Mouse (Mus musculus) midbrain, embryonic 14.5 days (tissue): ENCODE data around the gene Mroh2a. TPM values are rescaled to one million over a fixed set of nuclear protein-coding genes. Genes with fewer than 3 reads are reported as not detected.
A peak's percentile ranks its signal among the peaks of the same experiment; 100 is the strongest.

Experiments
- ATAC-seq: fragments of 200-750 bp; cut with Nextera tagmentation; 2 replicates; pipeline ENCODE4 v1.8.0; 2017; ENCODE audit warnings: moderate number of reproducible peaks, moderate library complexity; ENCODE audit not compliant: low FRiP score, low TSS enrichment
- DNase-seq: peaks from one replicate; pipeline ENCODE4 v3.0.0-alpha.2; 2015
- H3K27ac ChIP-seq: fragments of 300-500 bp; sonication (generic); replicated peaks from 2 replicates; pipeline ENCODE4 v1.5.1; 2014; ENCODE audit warnings: mild to moderate bottlenecking, low read depth, low read length, moderate library complexity
- H3K27me3 ChIP-seq: fragments of 300-500 bp; sonication (generic); 2 replicates; pipeline ENCODE4 v1.6.1; 2014; ENCODE audit warnings: low read length, control low read depth, mixed read lengths; ENCODE audit not compliant: control insufficient read depth, insufficient read depth
- H3K36me3 ChIP-seq: fragments of 300-500 bp; sonication (generic); 2 replicates; pipeline ENCODE4 v1.6.1; 2014; ENCODE audit warnings: low read length, control low read depth; ENCODE audit not compliant: control insufficient read depth, insufficient read depth
- H3K4me1 ChIP-seq: fragments of 300-500 bp; sonication (generic); 2 replicates; pipeline ENCODE4 v1.6.1; 2014; ENCODE audit warnings: mild to moderate bottlenecking, antibody characterized with exemption, low read length, control low read depth; ENCODE audit not compliant: control insufficient read depth, insufficient read depth
- H3K4me2 ChIP-seq: fragments of 300-500 bp; sonication (generic); 2 replicates; pipeline ENCODE4 v1.6.1; 2014; ENCODE audit warnings: mild to moderate bottlenecking, low read length, moderate library complexity
- H3K4me3 ChIP-seq: fragments of 300-500 bp; sonication (generic); replicated peaks from 2 replicates; pipeline ENCODE4 v1.5.1; 2014; ENCODE audit warnings: low read depth, low read length
- H3K9ac ChIP-seq: fragments of 300-500 bp; sonication (generic); replicated peaks from 2 replicates; pipeline ENCODE4 v1.6.1; 2014; ENCODE audit warnings: mild to moderate bottlenecking, low read length, moderate library complexity
- H3K9me3 ChIP-seq: fragments of 300-500 bp; sonication (generic); 2 replicates; pipeline ENCODE4 v1.6.1; 2016; ENCODE audit warnings: low read length, control low read depth, mixed read lengths; ENCODE audit not compliant: control insufficient read depth
- WGBS: fragments of 180-500 bp; shearing (Covaris S2); extraction: QIAGEN DNeasy Blood & Tissue Kit; methylation state at CpG from one replicate; pipeline ENCODE4 v1.1.7; 2014; 5-methylcytosine and 5-hydroxymethylcytosine counted together
- polyA plus RNA-seq: library from polyadenylated mRNA; unstranded; fragments of >200 nt; fragmentation: Nextera tagmentation; extraction: Ambion mirVana; gene quantifications from 2 replicates; pipeline ENCODE4 v1.2.1, GENCODE M21; 2014

Mroh2a gene
- polyA plus RNA-seq, 1 experiment from 2014 or later = 1.8 TPM

GRCm38 (mm10) chr1:88205294-88205922 is 21.4 kb upstream of the Mroh2a start, which contains the start of gene Dnajb3:
Dnajb3 (minus strand) TSS chr1:88205782.
- DNase-seq (peak; percentile 96), ATAC-seq (peak; percentile 99)
- Histone ChIP-seq H3K27ac (peak within 1 kb of the TSS; percentile 52; the same call in 1 of the 2 replicates), H3K4me2 (peak within 1 kb of the TSS; percentile 72), H3K27me3 (no peaks in the 10 kb centered on the region), H3K4me3 (peak within 1 kb of the TSS; percentile 47), H3K36me3 (no peaks in the 10 kb centered on the region), H3K4me1 (0 out of 2 replicates have a peak, but pooled peaks cover 5% of the 10 kb centered on the region), H3K9me3 (peaks cover 22% of the 10 kb centered on the region), H3K9ac (peak within 1 kb of the TSS; percentile 77)
- 7% methylated on average over 62 of the region's 62 CpGs for WGBS

GRCm38 (mm10) chr1:88206843-88207479 is 19.8 kb upstream of the Mroh2a start:
- Histone ChIP-seq H3K27ac (no peak overlapping the region), H3K4me1 (0 out of 2 replicates have a peak, but pooled peaks cover 5% of the 10 kb centered on the region), H3K9me3 (peaks cover 29% of the 10 kb centered on the region), H3K9ac (no peak overlapping the region), H3K27me3 (no peaks in the 10 kb centered on the region), H3K36me3 (no peaks in the 10 kb centered on the region), H3K4me2 (no peak overlapping the region), H3K4me3 (no peak overlapping the region)
- DNase-seq = no peak
- WGBS = 72% methylated on average over 2 of the region's 2 CpGs
- ATAC-seq = no peak

GRCm38 (mm10) chr1:88211812-88212211 is 15.0 kb upstream of the Mroh2a start, which contains the start of gene Ugt1a1:
Ugt1a1 (plus strand) TSS chr1:88211959.
- H3K9ac ChIP-seq = no peak within 1 kb of the TSS

GRCm38 (mm10) chr1:88212341-88213045 is 14.3 kb upstream of the Mroh2a start:
- WGBS = 60% methylated on average over 8 of the region's 8 CpGs
- H3K4me3 ChIP-seq = no peak overlapping the region
- peak; percentile 2 for DNase-seq
- H3K27me3 ChIP-seq = no peaks in the 10 kb centered on the region
- ATAC-seq = peak; percentile 21; the same call in 1 of the 2 replicates
- H3K9me3 ChIP-seq = peaks cover 60% of the 10 kb centered on the region
- no peak overlapping the region for H3K27ac ChIP-seq
- no peak overlapping the region for H3K4me2 ChIP-seq
- no peaks in the 10 kb centered on the region for H3K4me1 ChIP-seq
- H3K36me3 ChIP-seq = no peaks in the 10 kb centered on the region
- H3K9ac ChIP-seq = no peak overlapping the region

More at GRCm38 (mm10) chr1:88211812-88212211, 15.0 kb upstream of the Mroh2a start, which contains the start of gene Ugt1a1:
- Histone ChIP-seq H3K4me2 (no peak within 1 kb of the TSS), H3K4me3 (no peak within 1 kb of the TSS), H3K36me3 (no peaks in the 10 kb centered on the region), H3K9me3 (peaks cover 53% of the 10 kb centered on the region), H3K27me3 (no peaks in the 10 kb centered on the region), H3K27ac (no peak within 1 kb of the TSS), H3K4me1 (no peaks in the 10 kb centered on the region)
- DNase-seq = peak; percentile 1
- WGBS = 70% methylated on average over 8 of the region's 8 CpGs
- 0 out of 2 replicates have a peak, but pooled peaks have one; percentile 5 for ATAC-seq

- 75% methylated on average over 1 of the region's 1 CpGs for WGBS
- ATAC-seq (no peak), DNase-seq (peak; percentile 1)
- H3K4me3 ChIP-seq = no peak overlapping the region
- peaks cover 62% of the 10 kb centered on the region for H3K9me3 ChIP-seq
- no peaks in the 10 kb centered on the region for H3K27me3 ChIP-seq
- H3K4me1 ChIP-seq = no peaks in the 10 kb centered on the region
- H3K27ac ChIP-seq = no peak overlapping the region
- no peak overlapping the region for H3K9ac ChIP-seq
- no peak overlapping the region for H3K4me2 ChIP-seq
- no peaks in the 10 kb centered on the region for H3K36me3 ChIP-seq
Measured at GRCm38 (mm10) chr1:88213061-88213460, 13.7 kb upstream of the Mroh2a start.

- no peaks in the 10 kb centered on the region for H3K4me1 ChIP-seq
- H3K27ac ChIP-seq = no peak overlapping the region
- no peak overlapping the region for H3K9ac ChIP-seq
- no peaks in the 10 kb centered on the region for H3K36me3 ChIP-seq
- H3K9me3 ChIP-seq = peaks cover 62% of the 10 kb centered on the region
- H3K27me3 ChIP-seq = no peaks in the 10 kb centered on the region
- ATAC-seq (peak; percentile 15), DNase-seq (peak; percentile 1)
- 83% methylated on average over 2 of the region's 2 CpGs for WGBS
- no peak overlapping the region for H3K4me2 ChIP-seq
- no peak overlapping the region for H3K4me3 ChIP-seq
Measured at GRCm38 (mm10) chr1:88213766-88214461, 12.9 kb upstream of the Mroh2a start.

- Histone ChIP-seq H3K27ac (no peak overlapping the region), H3K4me3 (no peak overlapping the region), H3K4me2 (no peak overlapping the region), H3K4me1 (no peaks in the 10 kb centered on the region), H3K9me3 (peaks cover 62% of the 10 kb centered on the region), H3K9ac (no peak overlapping the region), H3K27me3 (no peaks in the 10 kb centered on the region), H3K36me3 (no peaks in the 10 kb centered on the region)
- ATAC-seq = 0 out of 2 replicates have a peak, but pooled peaks have one; percentile 7
- peak; percentile 0 for DNase-seq
- 80% methylated on average over 2 of the region's 2 CpGs for WGBS
Measured at GRCm38 (mm10) chr1:88214462-88214952, 12.3 kb upstream of the Mroh2a start.
